Mouse (Mus musculus) C2C12 (cell line): Measurements from ENCODE around the gene Xpnpep3.
A peak's percentile ranks its signal among the peaks of the same experiment; 100 is the strongest.

Source experiments
- CEBPB ChIP-seq: IDR thresholded peaks from one replicate; pipeline ENCODE4 v1.6.1; 2011; ENCODE audit warnings: low read depth, mild to moderate bottlenecking, control low read depth, moderate library complexity
- CTCF ChIP-seq: IDR thresholded peaks from one replicate; pipeline ENCODE4 v1.5.1; 2011; ENCODE audit not compliant: control insufficient read depth, insufficient read depth, insufficient read length
- MAX ChIP-seq: IDR thresholded peaks from one replicate; pipeline ENCODE4 v1.6.1; 2011; ENCODE audit warnings: mild to moderate bottlenecking, control low read depth
- MYOD1 ChIP-seq: IDR thresholded peaks from one replicate; pipeline ENCODE4 v1.6.1; 2011; ENCODE audit warnings: low read depth; ENCODE audit not compliant: control insufficient read depth, insufficient read length
- MYOG ChIP-seq: IDR thresholded peaks from one replicate; pipeline ENCODE4 v1.6.1; 2011; ENCODE audit not compliant: control insufficient read depth, insufficient read length; ENCODE audit errors: extremely low read depth
- USF1 ChIP-seq: IDR thresholded peaks from one replicate; pipeline ENCODE4 v1.6.1; 2011; ENCODE audit warnings: low read depth, mild to moderate bottlenecking, control low read depth, moderate library complexity

GRCm38 (mm10) chr15:81399638-81400315 lies at the start of gene Xpnpep3, which contains the start of gene St13:
- TF ChIP-seq CTCF, result no peak
- no peak for TF ChIP-seq MYOG
- TF ChIP-seq USF1, result peak; percentile 91
- TF ChIP-seq MAX, result peak; percentile 86
- TF ChIP-seq MYOD1, result no peak
- TF ChIP-seq CEBPB, result no peak
